Mouse (Mus musculus) neural tube, embryonic 15.5 days (tissue): ENCODE measurements around the gene Snap23. TPM values are rescaled to one million over a fixed set of nuclear protein-coding genes. Genes with fewer than 3 reads are reported as not detected.

Experiments
- ATAC-seq: fragments of 200-750 bp; cut with Nextera tagmentation; 2 replicates; pipeline ENCODE4 v1.8.0; 2017; ENCODE audit warnings: mild to moderate bottlenecking, moderate TSS enrichment, moderate library complexity; ENCODE audit not compliant: low FRiP score
- H3K27ac ChIP-seq: fragments of 300-500 bp; sonication (generic); replicated peaks from 2 replicates; pipeline ENCODE4 v1.5.1; 2015; ENCODE audit warnings: mild to moderate bottlenecking, inconsistent platforms
- H3K27me3 ChIP-seq: fragments of 300-500 bp; sonication (generic); replicated peaks from 2 replicates; pipeline ENCODE4 v1.6.1; 2015; ENCODE audit warnings: inconsistent platforms
- H3K36me3 ChIP-seq: fragments of 300-500 bp; sonication (generic); 2 replicates; pipeline ENCODE4 v1.6.1; 2015; ENCODE audit warnings: inconsistent platforms
- H3K4me1 ChIP-seq: fragments of 300-500 bp; sonication (generic); 2 replicates; pipeline ENCODE4 v1.6.1; 2015; ENCODE audit warnings: inconsistent platforms
- H3K4me2 ChIP-seq: fragments of 300-500 bp; sonication (generic); 2 replicates; pipeline ENCODE4 v1.6.1; 2015; ENCODE audit warnings: inconsistent platforms, mild to moderate bottlenecking, moderate library complexity
- H3K4me3 ChIP-seq: fragments of 300-500 bp; sonication (generic); replicated peaks from 2 replicates; pipeline ENCODE4 v1.5.1; 2015; ENCODE audit warnings: mild to moderate bottlenecking, inconsistent platforms
- H3K9ac ChIP-seq: fragments of 300-500 bp; sonication (generic); replicated peaks from 2 replicates; pipeline ENCODE4 v1.6.1; 2015; ENCODE audit warnings: mild to moderate bottlenecking, inconsistent platforms
- H3K9me3 ChIP-seq: fragments of 300-500 bp; sonication (generic); replicated peaks from 2 replicates; pipeline ENCODE4 v1.6.1; 2016; ENCODE audit warnings: inconsistent platforms
- WGBS: fragments of 180-500 bp; shearing (Covaris S2); methylation state at CpG from one replicate; pipeline ENCODE4 v1.1.7; 2015; ENCODE audit warnings: mixed read lengths; 5-methylcytosine and 5-hydroxymethylcytosine counted together
- polyA plus RNA-seq: library from polyadenylated mRNA; unstranded; fragments of >200 nt; fragmentation: Nextera tagmentation; extraction: Ambion mirVana; gene quantifications from 2 replicates; pipeline ENCODE4 v1.2.1, GENCODE M21; 2015

Snap23 gene
- polyA plus RNA-seq, 1 experiment from 2014 or later, result 17.1 TPM

- H3K4me2 ChIP-seq, result peak overlapping the region; percentile 79
- no peak overlapping the region for H3K9ac ChIP-seq
- no peak for ATAC-seq
Measured at GRCm38 (mm10) chr2:120630246-120630645, 62.8 kb downstream of the Snap23 start.

GRCm38 (mm10) chr2:120630655-120631054, 63.2 kb downstream of the Snap23 start:
- Histone ChIP-seq H3K9me3 (no peaks in the 10 kb centered on the region), H3K27ac (no peak overlapping the region), H3K4me1 (peaks cover 20% of the 10 kb centered on the region), H3K9ac (no peak overlapping the region), H3K4me2 (peak overlapping the region; percentile 79), H3K4me3 (no peak overlapping the region), H3K27me3 (no peaks in the 10 kb centered on the region), H3K36me3 (peaks cover 19% of the 10 kb centered on the region)
- no peak for ATAC-seq
- 68% methylated on average over 2 of the region's 2 CpGs for WGBS

More at GRCm38 (mm10) chr2:120630246-120630645, 62.8 kb downstream of the Snap23 start:
- Histone ChIP-seq H3K9me3 (no peaks in the 10 kb centered on the region), H3K4me3 (0 out of 2 replicates have a peak overlapping the region, but pooled peaks have one; percentile 71), H3K27me3 (no peaks in the 10 kb centered on the region), H3K4me1 (peaks cover 20% of the 10 kb centered on the region), H3K36me3 (peaks cover 16% of the 10 kb centered on the region), H3K27ac (no peak overlapping the region)
- WGBS, result 74% methylated on average over 2 of the region's 2 CpGs

- H3K9me3 ChIP-seq, result no peaks in the 10 kb centered on the region
- ATAC-seq, result no peak
- peaks cover 19% of the 10 kb centered on the region for H3K36me3 ChIP-seq
- H3K27me3 ChIP-seq, result no peaks in the 10 kb centered on the region
- no peak overlapping the region for H3K4me3 ChIP-seq
- no peak overlapping the region for H3K9ac ChIP-seq
- WGBS, result 96% methylated on average over 2 of the region's 2 CpGs
- H3K27ac ChIP-seq, result no peak overlapping the region
- H3K4me1 ChIP-seq, result peaks cover 20% of the 10 kb centered on the region
- H3K4me2 ChIP-seq, result no peak overlapping the region
Measured at GRCm38 (mm10) chr2:120631521-120631920, 64.0 kb downstream of the Snap23 start.

- Histone ChIP-seq H3K4me1 (peaks cover 20% of the 10 kb centered on the region), H3K9me3 (no peaks in the 10 kb centered on the region), H3K27me3 (no peaks in the 10 kb centered on the region), H3K27ac (no peak overlapping the region), H3K4me3 (no peak overlapping the region), H3K36me3 (peaks cover 19% of the 10 kb centered on the region), H3K4me2 (no peak overlapping the region), H3K9ac (no peak overlapping the region)
- WGBS, result 69% methylated on average over 4 of the region's 4 CpGs
- ATAC-seq, result no peak
Measured at GRCm38 (mm10) chr2:120631957-120632356, 64.5 kb downstream of the Snap23 start.

- H3K4me3 ChIP-seq, result no peak overlapping the region
- ATAC-seq, result no peak
- no peak overlapping the region for H3K4me2 ChIP-seq
- no peaks in the 10 kb centered on the region for H3K36me3 ChIP-seq
- H3K27ac ChIP-seq, result no peak overlapping the region
- 85% methylated on average over 8 of the region's 8 CpGs for WGBS
- H3K9ac ChIP-seq, result no peak overlapping the region
- no peaks in the 10 kb centered on the region for H3K9me3 ChIP-seq
- H3K27me3 ChIP-seq, result no peaks in the 10 kb centered on the region
- H3K4me1 ChIP-seq, result no peaks in the 10 kb centered on the region
Measured at GRCm38 (mm10) chr2:120640835-120641234, 73.4 kb downstream of the Snap23 start.

GRCm38 (mm10) chr2:120643836-120644235, 76.4 kb downstream of the Snap23 start:
- no peak overlapping the region; the same call in 1 of the 2 replicates for H3K27ac ChIP-seq
- H3K4me2 ChIP-seq, result no peak overlapping the region
- H3K4me1 ChIP-seq, result no peaks in the 10 kb centered on the region; the same call in 1 of the 2 replicates
- no peaks in the 10 kb centered on the region for H3K36me3 ChIP-seq
- H3K9me3 ChIP-seq, result no peaks in the 10 kb centered on the region
- H3K9ac ChIP-seq, result no peak overlapping the region
- ATAC-seq, result no peak
- WGBS, result 56% methylated on average over 7 of the region's 7 CpGs
- no peaks in the 10 kb centered on the region for H3K27me3 ChIP-seq
- no peak overlapping the region for H3K4me3 ChIP-seq

GRCm38 (mm10) chr2:120646777-120647176, 79.3 kb downstream of the Snap23 start:
- H3K4me2 ChIP-seq, result no peak overlapping the region
- no peak for ATAC-seq
- no peak overlapping the region for H3K27ac ChIP-seq
- H3K9me3 ChIP-seq, result no peaks in the 10 kb centered on the region
- no peaks in the 10 kb centered on the region; the same call in 1 of the 2 replicates for H3K4me1 ChIP-seq
- no peaks in the 10 kb centered on the region for H3K36me3 ChIP-seq
- no peak overlapping the region for H3K4me3 ChIP-seq
- 80% methylated on average over 4 of the region's 4 CpGs for WGBS
- H3K9ac ChIP-seq, result no peak overlapping the region
- no peaks in the 10 kb centered on the region for H3K27me3 ChIP-seq

Other genes with a start within 250 kb of the Snap23 start
- gene Vps39, start 214.5 kb upstream of the Snap23 start, polyA plus RNA-seq, result 35.1 and 36.6 TPM in 2 replicates
- gene Ganc, start 163.8 kb upstream of the Snap23 start, polyA plus RNA-seq, result 10.1 and 10.7 TPM in 2 replicates
- gene Tmem87a, start 163.6 kb upstream of the Snap23 start, polyA plus RNA-seq, result 7.3 and 9.4 TPM in 2 replicates
- 1.3 and 2.2 TPM in 2 replicates for gene Capn3, start 111.7 kb upstream of the Snap23 start, polyA plus RNA-seq
- gene Zfp106, start 3.8 kb upstream of the Snap23 start, polyA plus RNA-seq, result 30.8 and 34.0 TPM in 2 replicates
- gene Haus2, start 41.7 kb downstream of the Snap23 start, polyA plus RNA-seq, result 26.2 and 27.9 TPM in 2 replicates
- 32.7 and 36.7 TPM in 2 replicates for gene Lrrc57, start 41.8 kb downstream of the Snap23 start, polyA plus RNA-seq
- 4.2 and 4.3 TPM in 2 replicates for gene Stard9, start 61.5 kb downstream of the Snap23 start, polyA plus RNA-seq